Mouse (Mus musculus): ENCODE data around the gene Rtl6. TPM values are rescaled to one million over a fixed set of nuclear protein-coding genes. Genes with fewer than 3 reads are reported as not detected.

The Rtl6 gene
- polyA plus RNA-seq, 1 experiment, result 18.8 TPM

DNA sequence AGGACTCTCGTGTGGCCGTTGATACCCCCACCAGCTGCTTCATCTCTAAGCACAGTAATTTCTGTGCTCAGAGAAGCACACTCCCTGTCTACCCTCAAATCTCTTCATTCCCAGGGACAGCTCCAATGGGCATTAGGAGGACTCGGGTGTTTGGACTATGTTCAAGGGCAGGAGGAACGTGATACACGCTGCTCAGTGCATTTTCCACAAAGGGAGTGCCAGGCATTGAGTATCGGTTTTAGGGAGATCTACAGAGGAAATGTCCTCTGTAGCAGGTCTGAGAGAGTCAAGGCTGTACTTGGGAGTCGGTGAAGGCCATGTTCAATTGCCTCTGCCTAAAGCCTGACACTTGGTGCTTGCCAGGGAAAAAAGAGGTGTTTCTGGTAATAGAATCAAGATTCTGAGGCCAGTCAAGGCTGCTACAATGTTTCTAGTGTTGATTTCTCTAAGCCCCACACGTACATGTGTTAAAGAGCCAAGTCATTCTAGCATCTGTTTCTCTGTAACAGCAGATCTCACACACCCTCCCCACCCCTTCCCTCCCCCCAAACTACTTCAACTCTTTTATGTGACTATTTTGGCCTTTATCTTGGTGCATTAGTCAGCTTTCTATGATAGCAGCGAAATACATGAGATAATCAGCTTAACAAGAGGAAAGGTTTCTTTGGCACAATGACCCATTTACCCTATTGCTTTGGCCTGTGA lies 37.8 kb upstream of the Rtl6 start:
- no peak overlapping the region for H3K27ac ChIP-seq (ENCODE audit: control insufficient read depth, insufficient read depth, low read length)
- TF ChIP-seq POLR2A (IDR thresholded peaks at IDR 0.05; ENCODE audit: control insufficient read depth, extremely low read depth, insufficient read depth, low read length, poor library complexity) (no peak), CTCF (IDR thresholded peaks at IDR 0.05; ENCODE audit: borderline replicate concordance, control insufficient read depth, extremely low read depth, insufficient read depth, low read length, poor library complexity) (no peak)
- H3K36me3 ChIP-seq (ENCODE audit: control insufficient read depth, insufficient read depth, low read length), result no peaks in the 10 kb centered on the region
- H3K4me1 ChIP-seq (replicated peaks; ENCODE audit: control insufficient read depth, insufficient read depth, low read length), result peaks cover 7% of the 10 kb centered on the region
- no peaks in the 10 kb centered on the region for H3K27me3 ChIP-seq (ENCODE audit: control insufficient read depth, insufficient read depth, low read length)
- no peak overlapping the region for H3K4me3 ChIP-seq (ENCODE audit: control insufficient read depth, insufficient read depth, low read length)
- WGBS, result 86% methylated on average over 9 of the region's 9 CpGs
- DNase-seq, result no peak

DNA sequence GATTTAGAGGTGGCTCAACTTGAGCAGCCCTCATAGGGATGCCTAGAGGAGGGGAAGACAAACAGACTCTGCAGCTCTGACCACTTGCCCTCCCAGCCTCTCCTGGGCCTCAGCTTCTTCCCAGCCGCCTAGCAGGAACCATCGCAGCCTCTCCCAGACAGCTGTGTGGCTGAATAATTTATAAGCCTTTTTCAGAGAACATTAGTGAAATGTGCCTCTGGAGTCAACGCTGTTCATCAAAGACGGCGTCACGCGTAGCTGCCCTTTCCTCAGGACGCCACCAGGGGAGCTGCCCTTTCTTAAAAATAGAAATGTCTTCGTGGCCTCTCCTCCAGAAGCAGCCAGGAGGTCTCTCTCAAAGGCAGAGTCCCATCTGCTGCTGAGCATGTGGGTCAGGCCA lies 35.9 kb upstream of the Rtl6 start:
- TF ChIP-seq CTCF (IDR thresholded peaks at IDR 0.05; ENCODE audit: borderline replicate concordance, control insufficient read depth, extremely low read depth, insufficient read depth, low read length, poor library complexity) (0 out of 2 replicates have a peak, but pooled peaks have one; percentile 32), POLR2A (IDR thresholded peaks at IDR 0.05; ENCODE audit: control insufficient read depth, extremely low read depth, insufficient read depth, low read length, poor library complexity) (no peak)
- DNase-seq, result no peak
- Histone ChIP-seq H3K4me1 (replicated peaks; ENCODE audit: control insufficient read depth, insufficient read depth, low read length) (peaks cover 7% of the 10 kb centered on the region), H3K4me3 (ENCODE audit: control insufficient read depth, insufficient read depth, low read length) (no peak overlapping the region), H3K27me3 (ENCODE audit: control insufficient read depth, insufficient read depth, low read length) (no peaks in the 10 kb centered on the region), H3K27ac (ENCODE audit: control insufficient read depth, insufficient read depth, low read length) (no peak overlapping the region), H3K36me3 (ENCODE audit: control insufficient read depth, insufficient read depth, low read length) (no peaks in the 10 kb centered on the region)
- 71% methylated on average over 9 of the region's 9 CpGs for WGBS

DNA sequence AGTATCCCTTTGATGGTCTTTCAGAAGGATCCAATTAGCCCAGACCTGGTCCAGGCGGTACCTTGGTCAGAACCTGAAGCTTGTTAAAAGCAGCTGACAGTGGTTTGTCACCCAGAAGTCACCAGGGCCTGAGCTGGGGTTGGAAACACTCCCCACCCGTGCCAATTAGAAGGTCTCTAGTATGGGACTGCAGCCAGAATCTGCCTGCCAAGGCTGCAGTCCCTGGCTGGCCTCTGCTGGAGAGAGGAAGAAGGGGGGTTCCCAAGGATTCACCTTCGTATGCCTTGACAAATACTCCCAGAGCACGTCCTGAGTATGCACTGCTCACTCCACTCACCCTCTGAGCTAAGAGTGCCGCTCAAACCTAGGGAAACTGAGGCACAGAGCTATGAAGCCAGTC lies 34.6 kb upstream of the Rtl6 start:
- DNase-seq, result no peak
- 93% methylated on average over 5 of the region's 5 CpGs for WGBS
- peaks cover 13% of the 10 kb centered on the region for H3K4me1 ChIP-seq (replicated peaks; ENCODE audit: control insufficient read depth, insufficient read depth, low read length)
- no peak overlapping the region for H3K27ac ChIP-seq (ENCODE audit: control insufficient read depth, insufficient read depth, low read length)
- no peak overlapping the region for H3K4me3 ChIP-seq (ENCODE audit: control insufficient read depth, insufficient read depth, low read length)
- TF ChIP-seq POLR2A (IDR thresholded peaks at IDR 0.05; ENCODE audit: control insufficient read depth, extremely low read depth, insufficient read depth, low read length, poor library complexity), result no peak
- no peak for TF ChIP-seq CTCF (IDR thresholded peaks at IDR 0.05; ENCODE audit: borderline replicate concordance, control insufficient read depth, extremely low read depth, insufficient read depth, low read length, poor library complexity)
- H3K36me3 ChIP-seq (ENCODE audit: control insufficient read depth, insufficient read depth, low read length), result no peaks in the 10 kb centered on the region
- H3K27me3 ChIP-seq (ENCODE audit: control insufficient read depth, insufficient read depth, low read length), result no peaks in the 10 kb centered on the region

DNA sequence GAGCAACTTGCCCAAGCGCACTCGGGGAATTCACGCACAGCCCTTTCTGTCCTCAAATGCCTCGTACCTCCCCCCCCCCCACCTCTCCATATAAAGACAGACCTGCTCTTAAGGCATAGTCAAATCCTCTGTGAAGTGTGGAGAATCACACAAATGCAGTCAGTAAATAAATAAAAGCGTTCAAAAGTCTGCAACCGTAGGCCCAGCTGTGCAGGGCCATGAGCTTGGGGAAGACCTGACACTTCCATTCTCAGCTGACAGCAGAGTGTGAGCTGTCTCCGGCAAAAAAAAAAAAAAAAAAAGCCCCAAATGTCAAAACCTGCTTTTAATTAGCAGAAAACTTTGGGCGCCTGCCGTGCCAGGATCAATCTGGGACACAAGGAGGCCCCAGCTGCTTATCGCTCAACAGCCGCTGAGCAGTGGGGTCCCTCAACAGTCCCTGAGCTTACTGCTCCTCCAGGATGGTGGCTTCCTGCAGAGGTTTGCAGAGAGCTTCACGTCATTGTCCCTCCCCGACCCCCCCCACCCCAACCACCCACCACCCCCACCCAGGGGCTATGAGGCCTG lies 34.0 kb upstream of the Rtl6 start:
- DNase-seq, result no peak
- no peak overlapping the region for H3K27ac ChIP-seq (ENCODE audit: control insufficient read depth, insufficient read depth, low read length)
- no peak overlapping the region for H3K4me3 ChIP-seq (ENCODE audit: control insufficient read depth, insufficient read depth, low read length)
- H3K36me3 ChIP-seq (ENCODE audit: control insufficient read depth, insufficient read depth, low read length), result no peaks in the 10 kb centered on the region
- WGBS, result 85% methylated on average over 13 of the region's 13 CpGs
- TF ChIP-seq CTCF (IDR thresholded peaks at IDR 0.05; ENCODE audit: borderline replicate concordance, control insufficient read depth, extremely low read depth, insufficient read depth, low read length, poor library complexity) (no peak), POLR2A (IDR thresholded peaks at IDR 0.05; ENCODE audit: control insufficient read depth, extremely low read depth, insufficient read depth, low read length, poor library complexity) (no peak)
- H3K4me1 ChIP-seq (replicated peaks; ENCODE audit: control insufficient read depth, insufficient read depth, low read length), result peaks cover 13% of the 10 kb centered on the region
- H3K27me3 ChIP-seq (ENCODE audit: control insufficient read depth, insufficient read depth, low read length), result no peaks in the 10 kb centered on the region

DNA sequence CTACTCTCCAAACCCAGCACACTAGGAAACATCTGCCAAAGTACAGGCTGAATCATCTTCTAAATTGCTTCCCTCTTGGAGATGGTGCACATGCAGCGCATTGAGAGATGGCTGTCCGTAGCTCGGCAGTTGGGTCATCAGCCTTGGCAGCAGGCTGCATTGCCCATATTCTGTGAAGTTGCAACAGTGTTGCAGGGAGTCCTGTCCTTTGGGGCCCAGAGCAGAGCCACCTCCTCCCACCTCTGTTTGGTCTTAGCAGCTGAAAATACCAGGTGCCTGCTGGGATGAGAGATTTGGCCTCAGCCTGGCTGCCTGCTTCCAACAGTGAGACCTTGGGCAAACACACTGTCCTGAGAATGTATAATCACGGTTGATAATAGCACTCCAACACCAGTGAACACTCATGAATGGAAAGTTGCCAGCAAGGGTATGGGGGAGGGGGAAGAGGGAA lies 30.8 kb upstream of the Rtl6 start:
- Histone ChIP-seq H3K4me1 (replicated peaks; ENCODE audit: control insufficient read depth, insufficient read depth, low read length) (peaks cover 10% of the 10 kb centered on the region), H3K36me3 (ENCODE audit: control insufficient read depth, insufficient read depth, low read length) (no peaks in the 10 kb centered on the region), H3K27me3 (ENCODE audit: control insufficient read depth, insufficient read depth, low read length) (no peaks in the 10 kb centered on the region), H3K4me3 (ENCODE audit: control insufficient read depth, insufficient read depth, low read length) (no peak overlapping the region), H3K27ac (ENCODE audit: control insufficient read depth, insufficient read depth, low read length) (no peak overlapping the region)
- TF ChIP-seq POLR2A (IDR thresholded peaks at IDR 0.05; ENCODE audit: control insufficient read depth, extremely low read depth, insufficient read depth, low read length, poor library complexity), result no peak
- no peak for TF ChIP-seq CTCF (IDR thresholded peaks at IDR 0.05; ENCODE audit: borderline replicate concordance, control insufficient read depth, extremely low read depth, insufficient read depth, low read length, poor library complexity)
- WGBS, result 78% methylated on average over 4 of the region's 4 CpGs
- no peak for DNase-seq

DNA sequence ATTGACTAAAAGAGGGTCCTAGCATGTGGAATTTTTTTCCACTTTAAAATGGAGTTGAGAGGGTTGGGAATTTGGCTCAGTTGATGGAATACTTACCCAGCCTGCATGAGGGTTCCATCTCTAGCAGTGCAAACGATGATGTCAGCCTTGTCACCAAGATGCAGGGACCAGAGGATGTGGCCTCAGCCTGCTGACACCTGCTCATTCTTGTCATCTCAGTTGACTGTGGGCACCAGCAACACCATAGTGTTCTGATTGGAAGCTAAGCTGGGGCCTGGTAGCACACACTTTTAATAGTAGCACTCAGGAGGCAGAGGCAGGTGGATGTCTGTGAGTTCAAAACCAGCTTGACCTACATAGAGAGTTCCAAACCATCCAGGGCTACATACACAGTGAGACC lies 21.0 kb upstream of the Rtl6 start:
- TF ChIP-seq POLR2A (IDR thresholded peaks at IDR 0.05; ENCODE audit: control insufficient read depth, extremely low read depth, insufficient read depth, low read length, poor library complexity), result no peak
- no peak for TF ChIP-seq CTCF (IDR thresholded peaks at IDR 0.05; ENCODE audit: borderline replicate concordance, control insufficient read depth, extremely low read depth, insufficient read depth, low read length, poor library complexity)
- Histone ChIP-seq H3K4me3 (ENCODE audit: control insufficient read depth, insufficient read depth, low read length) (no peak overlapping the region), H3K4me1 (replicated peaks; ENCODE audit: control insufficient read depth, insufficient read depth, low read length) (peaks cover 14% of the 10 kb centered on the region), H3K27me3 (ENCODE audit: control insufficient read depth, insufficient read depth, low read length) (no peaks in the 10 kb centered on the region), H3K27ac (ENCODE audit: control insufficient read depth, insufficient read depth, low read length) (no peak overlapping the region), H3K36me3 (ENCODE audit: control insufficient read depth, insufficient read depth, low read length) (no peaks in the 10 kb centered on the region)
- WGBS, result 14% methylated on average over 1 of the region's 1 CpGs
- DNase-seq, result peak; percentile 20
